Mouse (Mus musculus) MEL (cell line): Measurements from ENCODE around the gene Fkrp.

Source experiments
- CTCF ChIP-seq, 3 experiments: IDR thresholded peaks in 2 of 3; conservative IDR thresholded peaks in 1 of 3; 2 replicates each; pipeline ENCODE4 v1.5.1; 2011 to 2012; ENCODE audit warnings: low read length in 3 of 3, low read depth in 2 of 3, mild to moderate bottlenecking in 2 of 3, improper control_type of control experiment in 1 of 3, inconsistent platforms in 1 of 3, mixed read lengths in 1 of 3, moderate library complexity in 1 of 3; ENCODE audit not compliant: control insufficient read depth in 1 of 3, insufficient read depth in 1 of 3, poor library complexity in 1 of 3, severe bottlenecking in 1 of 3
- POLR2A ChIP-seq, 2 experiments: IDR thresholded peaks; 2 replicates each; pipeline ENCODE4 v1.6.1; 2011 to 2012; ENCODE audit warnings: low read length in 2 of 2, mild to moderate bottlenecking in 2 of 2, control low read depth in 1 of 2, improper control_type of control experiment in 1 of 2, low read depth in 1 of 2, moderate library complexity in 1 of 2; ENCODE audit not compliant: control insufficient read depth in 1 of 2, insufficient read depth in 1 of 2, poor library complexity in 1 of 2
- ZMIZ1 ChIP-seq: IDR thresholded peaks from 2 replicates; pipeline ENCODE4 v1.6.1; 2012; ENCODE audit warnings: low read depth, mild to moderate bottlenecking, inconsistent platforms, low read length, improper control_type of control experiment, moderate library complexity

DNA sequence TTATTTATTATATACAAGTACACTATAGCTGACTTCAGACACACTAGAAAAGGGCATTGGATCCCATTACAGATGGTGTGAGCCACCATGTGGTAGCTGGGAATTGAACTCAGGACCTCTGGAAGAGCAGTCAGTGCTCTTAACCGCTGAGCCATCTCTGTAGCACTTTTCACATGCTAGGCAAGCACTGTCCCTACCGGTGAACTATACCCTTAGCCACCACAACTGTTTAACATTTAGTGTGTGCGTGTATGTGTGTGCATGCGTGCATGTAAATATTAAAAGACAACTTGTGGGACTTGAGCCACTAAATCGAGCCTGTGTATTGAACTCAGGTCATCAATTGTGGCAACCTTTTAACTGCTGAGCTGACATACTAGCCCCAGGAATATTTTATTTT, 30.2 kb upstream of the Fkrp start:
- no peak for TF ChIP-seq ZMIZ1
- no peak for TF ChIP-seq CTCF (IDR thresholded peaks at IDR 0.05 in 2 of 3, conservative IDR thresholded peaks at IDR 0.05 in 1 of 3; ENCODE audit: control insufficient read depth in 1 of 3, insufficient read depth in 1 of 3, low read depth in 2 of 3, low read length in 3 of 3, poor library complexity in 1 of 3, severe bottlenecking in 1 of 3)
- TF ChIP-seq POLR2A (IDR thresholded peaks at IDR 0.05; ENCODE audit: control insufficient read depth in 1 of 2, insufficient read depth in 1 of 2, low read depth in 1 of 2, low read length in 2 of 2, poor library complexity in 1 of 2) = no peak
